8 mouse cellular contexts compared by ENCODE assay signal in the genomic region with DNA sequence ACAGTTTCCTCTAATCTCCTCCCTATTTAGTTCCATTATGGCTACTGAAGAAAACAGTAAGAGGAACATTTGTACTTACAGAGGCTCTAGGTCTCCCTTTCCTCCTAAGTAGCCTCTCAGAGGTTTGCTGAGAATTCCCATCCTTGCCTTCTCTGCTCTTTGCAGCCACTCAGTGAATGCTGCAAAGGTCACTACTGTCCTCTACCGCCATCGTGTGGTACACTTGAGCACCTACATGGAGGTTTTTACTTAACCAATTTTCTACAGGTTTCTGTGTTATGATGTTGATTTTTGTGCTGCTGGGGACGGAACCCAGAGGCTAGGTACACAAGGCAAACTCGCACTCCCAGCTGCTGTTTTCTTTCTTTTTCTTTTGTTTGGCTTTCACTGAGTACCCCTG. TPM values are rescaled to one million over a fixed set of nuclear protein-coding genes. Genes with fewer than 3 reads are reported as not detected.
DNase-seq lines count a peak whose midpoint lies in the region; ATAC-seq and TF ChIP-seq lines count a peak whose summit lies in the region.

No protein-coding gene starts in this region.

- intact Hi-C loops in left cerebral cortex, postnatal 14 days (cut with DNase I), result loop anchor here (2.0 to 10.0 kb wide), 2 partner anchors 109 to 203 kb away; a partner anchor contains a TSS

- no peak overlapping the region for H3K27ac ChIP-seq in kidney, postnatal 0 days
- H3K27ac ChIP-seq in heart, postnatal 0 days (ENCODE audit: low read depth), result 0 out of 2 replicates have a peak overlapping the region, but pooled peaks have one; percentile 11

- no peaks in the 10 kb centered on the region for H3K27me3 ChIP-seq in kidney, postnatal 0 days (ENCODE audit: insufficient read depth, low read length)
- H3K27me3 ChIP-seq in heart, postnatal 0 days (ENCODE audit: control insufficient read depth, insufficient read depth, low read length), result no peaks in the 10 kb centered on the region

- DNase-seq in kidney, postnatal 0 days (ENCODE audit: low spot score), result peak; percentile 91
- no peak for DNase-seq in kidney, adult 11 months
- DNase-seq in Muller cell, postnatal 12 days (ENCODE audit: inconsistent ontology term), result peak; percentile 18
- peak; percentile 61 for DNase-seq in cerebellum, adult 8-10 months
- DNase-seq in heart, postnatal 0 days (ENCODE audit: low spot score), result peak; percentile 72
- DNase-seq in left cerebral cortex, postnatal 14 days (ENCODE audit: low spot score in 2 of 2), result peak; percentile 54 to 71
- peak; percentile 7 for DNase-seq in ovary, postnatal 10 days (ENCODE audit: low spot score)
- DNase-seq in thymus, postnatal 10 days (ENCODE audit: low spot score in 2 of 2), result peak; percentile 36 to 80

- no peak for ATAC-seq in kidney, postnatal 0 days (replicated peaks; ENCODE audit: low FRiP score, low read depth)
- ATAC-seq in heart, postnatal 0 days (ENCODE audit: insufficient read depth, low read depth), result no peak

- H3K4me3 ChIP-seq in kidney, postnatal 0 days (replicated peaks; ENCODE audit: low read depth, low read length), result no peak overlapping the region
- H3K4me3 ChIP-seq in heart, postnatal 0 days (ENCODE audit: low read depth, low read length), result no peak overlapping the region

- TF ChIP-seq EP300 in heart, postnatal 0 days (IDR thresholded peaks at IDR 0.05; ENCODE audit: low read depth), result no peak

- H3K36me3 ChIP-seq in kidney, postnatal 0 days (ENCODE audit: insufficient read depth, low read length), result no peaks in the 10 kb centered on the region
- H3K36me3 ChIP-seq in heart, postnatal 0 days (replicated peaks; ENCODE audit: control insufficient read depth, insufficient read depth, low read length), result peaks cover 5% of the 10 kb centered on the region; the same call in 1 of the 2 replicates

- no peaks in the 10 kb centered on the region for H3K4me1 ChIP-seq in kidney, postnatal 0 days (replicated peaks; ENCODE audit: insufficient read depth, low read length)
- 0 out of 2 replicates have a peak, but pooled peaks cover 4% of the 10 kb centered on the region for H3K4me1 ChIP-seq in heart, postnatal 0 days (ENCODE audit: control insufficient read depth, insufficient read depth)

- no peak overlapping the region for H3K9ac ChIP-seq in kidney, postnatal 0 days (ENCODE audit: low read depth, low read length)
- no peak overlapping the region for H3K9ac ChIP-seq in heart, postnatal 0 days (replicated peaks; ENCODE audit: low read depth, low read length)

- TF ChIP-seq CTCF in kidney, postnatal 0 days (IDR thresholded peaks at IDR 0.05; ENCODE audit: low read depth), result peak; percentile 96
- TF ChIP-seq CTCF in heart, postnatal 0 days (IDR thresholded peaks at IDR 0.05; ENCODE audit: low read depth), result peak; percentile 95

- no peak overlapping the region for H3K4me2 ChIP-seq in kidney, postnatal 0 days (ENCODE audit: low read length)
- no peak overlapping the region for H3K4me2 ChIP-seq in heart, postnatal 0 days (ENCODE audit: low read depth, low read length)

- 2% methylated on average over 4 of the region's 4 CpGs for WGBS in kidney, postnatal 0 days
- 6% methylated on average over 4 of the region's 4 CpGs for WGBS in heart, postnatal 0 days

- H3K9me3 ChIP-seq in kidney, postnatal 0 days (replicated peaks; ENCODE audit: low read length), result no peaks in the 10 kb centered on the region
- no peaks in the 10 kb centered on the region for H3K9me3 ChIP-seq in heart, postnatal 0 days (replicated peaks; ENCODE audit: control insufficient read depth, low read length)

RNA-seq across cellular contexts. Expression of a gene that starts 2.0 kb away (rescaled TPM):
- not detected in 2 replicates for polyA plus RNA-seq in kidney, postnatal 0 days (2015; fragmentation: Nextera tagmentation; extraction: Ambion mirVana)
- total RNA-seq in heart, postnatal 0 days (2014; rRNA removed; ENCODE audit: low replicate concordance), result 1,202 and 1,223 TPM in 2 replicates
- polyA plus RNA-seq in heart, postnatal 0 days (2015; fragmentation: Nextera tagmentation; extraction: Ambion mirVana), result 3,388 and 3,605 TPM in 2 replicates
- total RNA-seq in left cerebral cortex, postnatal 14 days (2021), result 10 to 100 TPM; 13.5 to 17.3 TPM

RNA-seq across cellular contexts. Expression of a gene that starts 29.0 kb away (rescaled TPM):
- 17.0 and 17.1 TPM in 2 replicates for polyA plus RNA-seq in kidney, postnatal 0 days (2015; fragmentation: Nextera tagmentation; extraction: Ambion mirVana)
- 18.9 and 32.0 TPM in 2 replicates for total RNA-seq in heart, postnatal 0 days (2014; rRNA removed; ENCODE audit: low replicate concordance)
- 8.3 and 8.9 TPM in 2 replicates for polyA plus RNA-seq in heart, postnatal 0 days (2015; fragmentation: Nextera tagmentation; extraction: Ambion mirVana)
- total RNA-seq in left cerebral cortex, postnatal 14 days (2021), result 10 to 100 TPM in 1 of 2 experiments, 1 to 10 TPM in 1; 9.7 to 11.4 TPM

RNA-seq across cellular contexts. Expression of a gene that starts 29.6 kb away (rescaled TPM):
- polyA plus RNA-seq in kidney, postnatal 0 days (2015; fragmentation: Nextera tagmentation; extraction: Ambion mirVana), result 6.7 and 8.3 TPM in 2 replicates
- total RNA-seq in heart, postnatal 0 days (2014; rRNA removed; ENCODE audit: low replicate concordance), result 3.6 and 3.9 TPM in 2 replicates
- 4.4 and 5.1 TPM in 2 replicates for polyA plus RNA-seq in heart, postnatal 0 days (2015; fragmentation: Nextera tagmentation; extraction: Ambion mirVana)
- total RNA-seq in left cerebral cortex, postnatal 14 days (2021), result 1 to 10 TPM; 3.6 to 4.0 TPM

RNA-seq across cellular contexts. Expression of a gene that starts 38.4 kb away (rescaled TPM):
- polyA plus RNA-seq in kidney, postnatal 0 days (2015; fragmentation: Nextera tagmentation; extraction: Ambion mirVana), result 78.8 and 90.7 TPM in 2 replicates
- total RNA-seq in heart, postnatal 0 days (2014; rRNA removed; ENCODE audit: low replicate concordance), result 84.6 and 93.8 TPM in 2 replicates
- 97.5 and 112 TPM in 2 replicates for polyA plus RNA-seq in heart, postnatal 0 days (2015; fragmentation: Nextera tagmentation; extraction: Ambion mirVana)
- 10 to 100 TPM; 27.1 to 27.4 TPM for total RNA-seq in left cerebral cortex, postnatal 14 days (2021)

RNA-seq across cellular contexts. Expression of a gene that starts 54.0 kb away (rescaled TPM):
- polyA plus RNA-seq in kidney, postnatal 0 days (2015; fragmentation: Nextera tagmentation; extraction: Ambion mirVana), result not detected in 2 replicates
- not detected in 2 replicates for total RNA-seq in heart, postnatal 0 days (2014; rRNA removed; ENCODE audit: low replicate concordance)
- 0.25 TPM in 1 of 2 replicates, not detected in the other for polyA plus RNA-seq in heart, postnatal 0 days (2015; fragmentation: Nextera tagmentation; extraction: Ambion mirVana)
- total RNA-seq in left cerebral cortex, postnatal 14 days (2021), result not detected

Comparison
In these comparisons a context has a peak if more than half of its experiments do, and no peak if none do; other contexts are left out.
1. RNA of a gene that starts 2.0 kb away (total RNA-seq): 1,202 to 1,223 TPM in heart, postnatal 0 days; 13.5 to 17.3 TPM in left cerebral cortex, postnatal 14 days; every median in the first group is over 10 times any median in the second.